Mouse (Mus musculus) forebrain, embryonic 12.5 days (tissue): ENCODE results near the gene Unkl. TPM values are rescaled to one million over a fixed set of nuclear protein-coding genes. Genes with fewer than 3 reads are reported as not detected.
A peak's percentile ranks its signal among the peaks of the same experiment; 100 is the strongest.

Source experiments
- ATAC-seq: fragments of 200-750 bp; cut with Nextera tagmentation; 2 replicates; pipeline ENCODE4 v1.8.0; 2017; ENCODE audit warnings: moderate TSS enrichment; ENCODE audit not compliant: low FRiP score
- H3K27ac ChIP-seq: fragments of 300-500 bp; sonication (generic); 2 replicates; pipeline ENCODE4 v1.5.1; 2016; ENCODE audit warnings: mild to moderate bottlenecking
- H3K27me3 ChIP-seq: fragments of 300-500 bp; sonication (generic); 2 replicates; pipeline ENCODE4 v1.6.1; 2016; ENCODE audit warnings: mild to moderate bottlenecking
- H3K36me3 ChIP-seq: fragments of 300-500 bp; sonication (generic); replicated peaks from 2 replicates; pipeline ENCODE4 v1.6.1; 2016; ENCODE audit warnings: mild to moderate bottlenecking
- H3K4me1 ChIP-seq: fragments of 300-500 bp; sonication (generic); 2 replicates; pipeline ENCODE4 v1.6.1; 2016
- H3K4me2 ChIP-seq: fragments of 300-500 bp; sonication (generic); 2 replicates; pipeline ENCODE4 v1.6.1; 2016; ENCODE audit warnings: mild to moderate bottlenecking, moderate library complexity
- H3K4me3 ChIP-seq: fragments of 300-500 bp; sonication (generic); replicated peaks from 2 replicates; pipeline ENCODE4 v1.5.1; 2016; ENCODE audit warnings: mild to moderate bottlenecking
- H3K9ac ChIP-seq: fragments of 300-500 bp; sonication (generic); 2 replicates; pipeline ENCODE4 v1.6.1; 2016; ENCODE audit warnings: mild to moderate bottlenecking
- H3K9me3 ChIP-seq: fragments of 300-500 bp; sonication (generic); 2 replicates; pipeline ENCODE4 v1.6.1; 2016
- WGBS: fragments of 180-500 bp; shearing (Covaris S2); methylation state at CpG from one replicate; pipeline ENCODE4 v1.1.7; 2016; 5-methylcytosine and 5-hydroxymethylcytosine counted together
- polyA plus RNA-seq: library from polyadenylated mRNA; unstranded; fragments of >200 nt; fragmentation: Nextera tagmentation; extraction: Ambion mirVana; gene quantifications from 2 replicates; pipeline ENCODE4 v1.2.1, GENCODE M21; 2016

The Unkl gene
- 10.0 and 11.3 TPM in 2 replicates for polyA plus RNA-seq

DNA sequence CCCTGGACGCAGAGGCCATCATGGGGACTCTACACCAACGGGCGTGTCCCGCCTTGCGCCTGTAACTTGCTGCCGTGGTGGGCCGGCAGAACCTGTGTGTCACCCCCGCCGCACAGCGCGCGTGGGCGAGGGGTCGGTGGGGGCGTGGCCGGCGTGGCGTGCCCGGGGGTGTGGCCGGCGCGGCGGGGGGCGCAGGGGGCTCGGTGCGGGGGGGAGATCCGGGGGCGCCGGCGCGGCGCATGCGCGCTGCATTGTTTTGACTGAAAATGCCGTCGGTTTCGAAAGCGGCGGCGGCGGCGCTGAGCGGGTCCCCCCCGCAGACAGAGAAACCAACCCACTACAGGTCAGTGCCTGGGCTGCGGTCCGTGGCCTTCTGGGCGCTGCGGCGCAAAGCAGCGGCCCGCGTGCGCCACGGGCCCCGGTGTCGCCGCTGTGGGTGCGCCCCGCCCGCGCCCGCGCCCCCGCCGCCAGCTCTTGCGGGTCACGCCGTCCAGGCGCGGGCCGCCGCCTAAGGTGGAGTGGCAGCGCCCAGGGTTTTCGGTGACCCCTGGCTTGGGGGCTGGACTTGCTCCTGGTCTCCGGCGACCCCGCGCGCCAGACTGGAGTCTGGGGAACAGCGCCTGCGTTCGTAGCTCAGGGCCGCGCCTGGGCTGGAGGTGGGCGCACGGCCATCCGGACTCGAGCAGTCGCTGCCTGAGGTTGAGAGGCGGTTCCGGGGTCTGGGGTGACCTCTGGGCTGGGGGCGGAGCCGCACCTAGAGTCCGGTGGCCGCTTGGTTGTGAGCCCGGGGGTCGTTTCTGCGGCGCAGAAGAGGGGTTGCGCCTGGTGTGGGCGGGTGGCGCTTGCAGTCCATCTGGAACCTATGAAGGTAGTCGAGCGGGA lies at the start of gene Unkl:
TSS of gene Unkl (plus strand) at position 248 of the 882 bp plus-strand sequence.
- peak; percentile 35 for ATAC-seq
- Histone ChIP-seq H3K27me3 (no peaks in the 10 kb centered on the region), H3K36me3 (0 out of 2 replicates have a peak, but pooled peaks cover 21% of the 10 kb centered on the region), H3K27ac (peak within 1 kb of the TSS; percentile 82), H3K4me2 (peak within 1 kb of the TSS; percentile 81), H3K9me3 (no peaks in the 10 kb centered on the region), H3K4me3 (peak within 1 kb of the TSS; percentile 99), H3K9ac (peak within 1 kb of the TSS; percentile 92), H3K4me1 (peaks cover 43% of the 10 kb centered on the region)
- under 1% methylated on average over 86 of the region's 104 CpGs for WGBS

DNA sequence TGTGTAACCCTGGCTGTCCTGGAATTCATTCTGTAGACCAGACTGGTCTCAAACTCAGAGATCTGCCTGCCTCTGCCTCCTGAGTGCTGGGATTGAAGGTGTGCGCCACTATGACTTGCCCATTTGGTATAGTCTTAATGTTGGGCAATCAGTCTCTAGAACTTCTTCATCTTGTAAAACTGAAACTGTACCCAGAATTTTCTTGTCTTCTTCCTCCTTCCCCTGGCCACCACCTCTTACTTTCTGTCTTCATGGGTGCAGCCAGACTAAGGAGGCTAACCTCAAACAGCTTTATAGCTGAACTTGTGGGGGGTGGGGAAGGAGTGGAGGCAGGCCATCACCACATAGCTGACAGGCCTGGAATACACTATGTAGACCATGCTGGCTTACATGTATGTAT lies 49.4 kb upstream of the Unkl start:
- H3K4me1 ChIP-seq = peaks cover 10% of the 10 kb centered on the region
- H3K36me3 ChIP-seq = peaks cover 13% of the 10 kb centered on the region; the same call in 1 of the 2 replicates
- H3K4me2 ChIP-seq = no peak overlapping the region
- H3K9me3 ChIP-seq = no peaks in the 10 kb centered on the region
- no peak overlapping the region for H3K9ac ChIP-seq
- no peak overlapping the region for H3K27ac ChIP-seq
- WGBS = 97% methylated on average over 1 of the region's 1 CpGs
- no peak for ATAC-seq
- no peak overlapping the region for H3K4me3 ChIP-seq
- no peaks in the 10 kb centered on the region for H3K27me3 ChIP-seq

DNA sequence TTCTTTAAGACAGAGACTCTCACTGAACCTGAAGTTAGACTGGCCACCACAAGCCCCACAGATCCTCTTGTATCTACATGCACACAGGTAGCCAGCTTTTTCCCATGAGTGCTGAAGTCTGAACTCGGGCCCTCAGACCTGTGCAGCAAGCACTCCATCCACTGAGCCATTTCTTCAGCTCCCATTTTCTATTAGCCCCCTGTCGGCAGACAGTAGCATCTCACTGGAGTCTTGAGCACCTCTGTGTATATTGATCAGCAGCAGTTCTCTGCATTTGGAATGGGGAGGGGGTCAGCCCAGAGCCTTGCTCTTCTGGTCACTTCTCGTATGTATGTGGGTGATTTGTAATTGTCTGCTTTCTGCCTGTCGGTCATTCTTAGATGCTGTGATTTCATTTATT lies 48.2 kb upstream of the Unkl start:
- H3K27ac ChIP-seq = no peak overlapping the region
- no peaks in the 10 kb centered on the region for H3K27me3 ChIP-seq
- no peaks in the 10 kb centered on the region for H3K4me1 ChIP-seq
- H3K36me3 ChIP-seq = peaks cover 21% of the 10 kb centered on the region; the same call in 1 of the 2 replicates
- H3K4me2 ChIP-seq = no peak overlapping the region
- ATAC-seq = no peak
- WGBS = 70% methylated on average over 4 of the region's 4 CpGs
- no peak overlapping the region for H3K9ac ChIP-seq
- no peaks in the 10 kb centered on the region for H3K9me3 ChIP-seq
- no peak overlapping the region for H3K4me3 ChIP-seq

DNA sequence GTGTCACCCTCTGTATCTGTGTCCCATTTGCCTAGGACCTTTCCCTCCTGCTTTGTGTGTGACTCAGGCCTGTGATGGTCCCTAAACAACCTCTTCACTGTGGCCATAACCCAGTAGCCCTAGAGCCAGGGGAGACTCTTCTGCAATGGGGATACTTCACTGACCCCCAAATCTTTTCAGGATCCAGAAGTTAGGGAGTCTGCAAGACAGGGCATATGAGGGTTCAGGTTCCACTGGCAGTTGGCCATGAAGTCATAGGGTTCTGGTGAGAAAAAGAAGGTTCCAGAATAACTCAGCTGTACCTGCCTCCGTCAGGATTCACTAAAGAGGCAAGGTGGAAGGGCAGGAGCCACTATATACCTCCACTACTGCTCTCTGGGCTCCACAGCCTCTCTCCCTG lies 26.0 kb upstream of the Unkl start, which contains the start of gene Ccdc154:
TSS of gene Ccdc154 (plus strand) at position 301 of the 400 bp plus-strand sequence.
- no peaks in the 10 kb centered on the region for H3K9me3 ChIP-seq
- H3K4me3 ChIP-seq = no peak within 1 kb of the TSS
- H3K36me3 ChIP-seq = peaks cover 32% of the 10 kb centered on the region
- 85% methylated on average over 1 of the region's 1 CpGs for WGBS
- no peak for ATAC-seq
- H3K27me3 ChIP-seq = no peaks in the 10 kb centered on the region
- no peak within 1 kb of the TSS for H3K4me2 ChIP-seq
- no peak within 1 kb of the TSS for H3K27ac ChIP-seq
- H3K9ac ChIP-seq = no peak within 1 kb of the TSS
- H3K4me1 ChIP-seq = no peaks in the 10 kb centered on the region

DNA sequence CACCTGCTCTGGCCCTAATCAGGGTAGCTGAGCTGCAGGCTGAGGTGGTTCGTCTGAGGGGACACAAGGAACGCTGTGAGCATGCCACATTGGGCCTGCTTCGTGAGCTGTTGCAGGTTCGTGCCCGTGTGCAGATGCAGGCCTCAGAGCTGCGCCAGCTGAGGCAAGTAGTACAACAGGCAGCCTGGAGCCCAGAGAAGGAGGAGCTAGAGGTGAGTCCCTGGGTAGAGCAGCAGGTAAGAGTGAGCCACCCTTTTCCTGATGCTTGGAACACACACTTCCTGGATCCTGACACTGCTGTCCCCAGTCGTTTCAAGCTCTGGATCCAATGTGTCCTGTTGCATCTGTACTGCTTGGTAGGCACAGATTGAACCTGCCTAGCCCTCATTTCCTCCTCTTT lies 24.8 kb upstream of the Unkl start:
- Histone ChIP-seq H3K9me3 (no peaks in the 10 kb centered on the region), H3K4me2 (no peak overlapping the region), H3K9ac (no peak overlapping the region), H3K4me1 (no peaks in the 10 kb centered on the region), H3K27ac (no peak overlapping the region), H3K27me3 (no peaks in the 10 kb centered on the region), H3K4me3 (no peak overlapping the region), H3K36me3 (peaks cover 25% of the 10 kb centered on the region)
- WGBS = 81% methylated on average over 7 of the region's 7 CpGs
- no peak for ATAC-seq

DNA sequence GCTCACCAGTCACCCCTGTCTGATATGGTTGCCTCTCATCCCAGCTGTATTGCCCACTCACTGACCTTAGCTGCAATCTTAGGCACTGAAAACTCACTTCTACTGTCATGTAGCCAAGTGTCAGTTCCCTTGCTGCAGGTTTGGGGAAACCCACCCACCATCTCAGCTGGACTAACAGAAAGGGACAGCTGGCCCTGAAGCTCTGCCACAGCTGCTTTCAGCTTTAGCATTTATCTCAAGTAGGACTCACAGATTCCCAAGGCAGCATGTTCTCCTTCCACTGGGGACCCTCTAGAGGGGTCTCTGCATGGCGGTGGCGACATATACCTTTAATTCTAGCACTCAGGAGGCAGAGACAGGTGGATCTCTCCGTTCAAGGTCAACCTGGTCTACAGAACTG lies 23.4 kb upstream of the Unkl start:
- Histone ChIP-seq H3K9me3 (no peaks in the 10 kb centered on the region), H3K4me2 (no peak overlapping the region), H3K4me3 (no peak overlapping the region), H3K27me3 (no peaks in the 10 kb centered on the region), H3K9ac (no peak overlapping the region), H3K36me3 (peaks cover 16% of the 10 kb centered on the region), H3K27ac (no peak overlapping the region), H3K4me1 (no peaks in the 10 kb centered on the region)
- ATAC-seq = no peak
- WGBS = 82% methylated on average over 3 of the region's 3 CpGs

DNA sequence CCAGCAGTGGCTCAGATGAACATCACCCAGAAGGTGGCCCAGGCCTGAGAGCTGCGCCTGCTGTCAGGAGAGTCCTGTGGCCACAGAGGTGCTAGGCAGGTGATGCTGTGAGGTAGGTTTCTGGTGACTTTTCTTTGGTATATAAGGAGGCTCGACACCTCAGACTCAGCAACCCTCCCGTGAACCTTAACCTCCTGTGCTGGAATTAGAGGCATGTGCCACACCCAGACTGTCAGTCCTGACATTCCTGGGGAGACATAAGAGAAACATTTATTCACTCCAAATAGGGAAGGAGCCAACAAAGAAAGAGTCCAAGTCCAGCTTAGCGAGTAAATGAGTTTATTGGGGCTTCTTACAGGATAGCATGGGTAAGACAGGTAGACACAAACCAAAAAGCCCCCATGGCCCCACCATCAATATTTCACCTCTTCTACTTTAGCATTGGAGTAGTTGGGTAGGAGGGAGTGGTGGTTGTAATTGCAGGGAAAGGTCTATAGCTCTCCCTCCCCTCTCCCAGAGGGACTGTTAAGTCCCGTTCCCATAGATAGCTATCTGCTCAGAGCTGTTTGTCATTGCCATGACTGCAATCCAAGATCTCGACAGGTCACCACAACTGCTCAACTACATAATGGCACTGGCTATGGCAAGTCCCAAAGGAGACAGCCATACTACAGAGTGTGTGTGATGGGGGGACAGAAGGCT lies 22.1 kb upstream of the Unkl start:
- peaks cover 2% of the 10 kb centered on the region for H3K36me3 ChIP-seq
- H3K27ac ChIP-seq = no peak overlapping the region
- H3K9ac ChIP-seq = no peak overlapping the region
- no peaks in the 10 kb centered on the region for H3K27me3 ChIP-seq
- no peak overlapping the region for H3K4me3 ChIP-seq
- ATAC-seq = no peak
- no peak overlapping the region for H3K4me2 ChIP-seq
- no peaks in the 10 kb centered on the region for H3K4me1 ChIP-seq
- no peaks in the 10 kb centered on the region for H3K9me3 ChIP-seq
- WGBS = 78% methylated on average over 6 of the region's 6 CpGs

DNA sequence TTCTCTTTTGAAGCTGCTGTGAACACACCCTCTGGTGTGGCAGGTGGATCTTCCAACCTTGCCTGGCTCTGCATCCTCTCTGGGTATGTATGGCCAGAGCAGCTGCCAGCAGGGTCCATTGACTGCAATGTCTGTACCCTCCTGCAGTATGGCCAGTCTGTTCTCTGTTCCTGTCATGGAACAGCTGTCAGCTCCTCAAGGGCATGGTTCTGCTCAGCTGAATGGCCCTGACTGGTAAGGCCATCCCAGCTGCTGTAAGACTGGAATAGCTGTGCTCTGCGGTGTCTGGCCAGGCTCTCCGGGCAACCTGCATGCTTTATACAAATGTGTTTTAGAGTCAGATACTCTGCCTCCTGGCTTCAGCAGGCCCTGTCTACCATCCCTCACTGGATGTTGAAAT lies 18.5 kb upstream of the Unkl start:
- ATAC-seq = no peak
- Histone ChIP-seq H3K4me2 (no peak overlapping the region), H3K36me3 (no peaks in the 10 kb centered on the region), H3K4me1 (no peaks in the 10 kb centered on the region), H3K9ac (no peak overlapping the region), H3K27me3 (no peaks in the 10 kb centered on the region), H3K4me3 (no peak overlapping the region), H3K9me3 (no peaks in the 10 kb centered on the region), H3K27ac (no peak overlapping the region)
- WGBS = 96% methylated on average over 2 of the region's 2 CpGs

DNA sequence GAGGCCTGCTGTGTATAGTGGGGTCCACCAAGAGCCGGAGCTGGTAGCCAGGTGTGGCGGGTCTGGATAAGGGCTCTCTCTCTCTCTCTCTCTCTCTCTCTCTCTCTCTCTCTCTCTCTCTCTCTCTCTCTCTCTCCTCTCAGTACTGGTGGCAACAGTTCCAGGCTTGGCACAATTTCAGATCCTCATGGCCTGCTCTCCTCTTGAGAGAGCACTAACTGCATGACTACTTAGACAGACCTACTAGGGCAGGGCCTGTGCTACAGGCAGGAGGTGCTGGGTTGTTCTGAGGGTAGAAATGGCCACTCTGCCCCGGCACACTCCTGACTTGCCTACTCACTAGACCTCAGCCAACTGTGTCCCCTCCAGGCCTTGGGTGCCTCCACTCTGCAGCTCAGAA lies 15.6 kb upstream of the Unkl start:
- Histone ChIP-seq H3K36me3 (no peaks in the 10 kb centered on the region), H3K9me3 (no peaks in the 10 kb centered on the region), H3K4me3 (no peak overlapping the region), H3K27me3 (0 out of 2 replicates have a peak, but pooled peaks cover 7% of the 10 kb centered on the region), H3K9ac (no peak overlapping the region), H3K27ac (no peak overlapping the region), H3K4me2 (no peak overlapping the region), H3K4me1 (no peaks in the 10 kb centered on the region)
- 81% methylated on average over 3 of the region's 3 CpGs for WGBS
- no peak for ATAC-seq

DNA sequence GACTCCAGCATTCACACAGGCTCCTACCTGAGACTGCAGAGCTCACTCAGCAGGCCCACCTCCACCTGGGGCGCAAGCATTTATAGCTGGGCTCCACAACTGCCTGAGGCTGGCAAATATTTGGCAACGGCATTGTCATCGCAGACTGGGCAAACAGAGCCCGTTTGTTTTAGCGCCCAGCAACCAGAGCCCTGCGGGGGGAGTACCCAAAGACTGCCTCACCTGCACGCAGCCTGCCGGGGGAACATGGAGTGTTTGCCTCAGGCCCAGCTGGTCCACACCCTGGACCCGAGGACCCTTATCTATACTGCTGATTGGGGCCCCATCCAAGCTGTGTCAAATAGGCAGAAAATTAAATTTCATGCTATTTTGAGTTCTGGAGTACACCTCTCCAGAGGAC lies 12.8 kb upstream of the Unkl start, which contains the start of gene Gm38655:
TSS of gene Gm38655 (minus strand) at position 61 of the 400 bp plus-strand sequence.
- H3K27me3 ChIP-seq = peaks cover 17% of the 10 kb centered on the region
- 73% methylated on average over 9 of the region's 9 CpGs for WGBS
- H3K4me2 ChIP-seq = no peak within 1 kb of the TSS
- H3K9ac ChIP-seq = no peak within 1 kb of the TSS
- no peak for ATAC-seq
- H3K27ac ChIP-seq = no peak within 1 kb of the TSS
- no peak within 1 kb of the TSS for H3K4me3 ChIP-seq
- H3K36me3 ChIP-seq = no peaks in the 10 kb centered on the region
- H3K4me1 ChIP-seq = no peaks in the 10 kb centered on the region
- no peaks in the 10 kb centered on the region for H3K9me3 ChIP-seq

DNA sequence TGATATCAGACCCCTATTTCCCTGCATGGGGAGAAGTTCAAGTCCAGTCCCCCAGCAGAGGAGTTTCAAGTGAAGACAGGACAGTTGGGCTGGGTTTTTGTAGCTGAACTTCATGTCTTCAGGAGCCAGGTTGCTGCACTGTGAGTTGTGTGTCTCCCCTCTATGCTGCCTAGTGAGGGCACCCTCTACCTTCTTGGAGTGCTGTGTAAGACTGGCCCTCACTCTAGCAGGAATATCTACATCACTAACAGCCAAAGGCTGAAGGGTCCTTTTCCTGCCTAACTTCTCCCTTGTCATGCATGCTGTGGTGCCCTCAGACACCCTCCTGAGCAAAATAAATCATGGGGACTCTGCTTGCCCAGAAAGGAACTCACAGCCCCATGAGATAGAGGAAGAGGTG lies 5.0 kb upstream of the Unkl start:
- Histone ChIP-seq H3K9ac (no peak overlapping the region), H3K4me2 (peak overlapping the region; percentile 98; the same call in 1 of the 2 replicates), H3K4me3 (no peak overlapping the region), H3K9me3 (no peaks in the 10 kb centered on the region), H3K4me1 (peaks cover 27% of the 10 kb centered on the region), H3K27me3 (peaks cover 12% of the 10 kb centered on the region), H3K36me3 (0 out of 2 replicates have a peak, but pooled peaks cover 10% of the 10 kb centered on the region), H3K27ac (no peak overlapping the region)
- no peak for ATAC-seq

DNA sequence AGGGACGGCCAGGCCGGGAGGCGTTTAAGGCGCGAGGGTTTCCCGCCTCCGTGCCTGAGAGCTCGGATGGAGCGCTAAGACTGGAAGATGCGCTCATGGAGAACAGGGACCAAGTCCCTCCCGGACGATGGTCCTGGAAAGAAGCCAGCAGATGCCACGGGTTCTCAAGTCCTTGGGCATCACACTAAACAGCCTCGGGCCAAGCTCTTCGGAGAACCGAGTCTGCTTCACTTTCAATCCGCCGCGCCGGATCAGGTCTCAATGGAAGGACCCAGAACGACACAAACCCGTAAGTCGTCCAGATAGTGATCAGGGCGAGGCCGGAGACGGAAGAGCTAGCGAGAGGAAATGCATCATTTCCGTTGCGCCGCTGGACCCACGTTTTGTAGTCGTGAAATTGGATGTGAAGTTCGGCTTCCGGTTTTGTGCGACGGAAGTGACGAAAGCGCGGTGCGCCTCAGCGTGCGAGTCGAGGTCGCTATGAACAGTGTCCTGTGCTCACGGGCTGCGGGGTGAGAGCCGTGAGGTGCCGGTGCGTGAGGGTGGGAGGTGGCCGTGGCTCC lies 4.0 kb upstream of the Unkl start, which contains the start of gene BC003965:
TSS of gene BC003965 (plus strand) at position 426 of the 563 bp plus-strand sequence.
- Histone ChIP-seq H3K4me1 (peaks cover 31% of the 10 kb centered on the region), H3K27me3 (peaks cover 12% of the 10 kb centered on the region; the same call in 1 of the 2 replicates), H3K27ac (peak within 1 kb of the TSS; percentile 89), H3K4me2 (peak within 1 kb of the TSS; percentile 98), H3K9me3 (no peaks in the 10 kb centered on the region), H3K9ac (peak within 1 kb of the TSS; percentile 85), H3K36me3 (0 out of 2 replicates have a peak, but pooled peaks cover 10% of the 10 kb centered on the region), H3K4me3 (peak within 1 kb of the TSS; percentile 69)
- peak; percentile 84 for ATAC-seq
- WGBS = under 1% methylated on average over 50 of the region's 50 CpGs
